Comparison of ENCODE assay signal across 14 mouse cellular contexts in genomic region chr7:49430808-49431207, GRCm38 (mm10).
DNase-seq lines count a peak whose midpoint lies in the region; ATAC-seq and TF ChIP-seq lines count a peak whose summit lies in the region.
"Had no signal": no experiment of that assay in that cellular context is flagged by ENCODE, and none has a peak within 500 bp of the region (broad histone marks: within the 10 kb centered on the region; RNA-seq: fewer than 3 reads in every experiment).

No protein-coding gene starts in this region.

- TF ChIP-seq CTCF in intestine, postnatal 0 days (IDR thresholded peaks at IDR 0.05; ENCODE audit: low read depth), result 0 out of 2 replicates have a peak, but pooled peaks have one; percentile 12

- no peaks in the 10 kb centered on the region for H3K27me3 ChIP-seq in intestine, postnatal 0 days (replicated peaks; ENCODE audit: control insufficient read depth, insufficient read depth, low read length)
- no peaks in the 10 kb centered on the region for H3K27me3 ChIP-seq in intestine, embryonic 15.5 days (replicated peaks)
- H3K27me3 ChIP-seq: neural tube, embryonic 15.5 days had no signal

- 86% methylated on average over 7 of the region's 7 CpGs for WGBS in intestine, postnatal 0 days
- 85% methylated on average over 7 of the region's 7 CpGs for WGBS in intestine, embryonic 15.5 days

- H3K36me3 ChIP-seq in intestine, postnatal 0 days (ENCODE audit: control insufficient read depth, insufficient read depth), result peaks cover 7% of the 10 kb centered on the region; the same call in 1 of the 2 replicates
- H3K36me3 ChIP-seq in intestine, embryonic 15.5 days, result no peaks in the 10 kb centered on the region
- H3K36me3 ChIP-seq: neural tube, embryonic 15.5 days had no signal

- no peak overlapping the region for H3K27ac ChIP-seq in intestine, postnatal 0 days (ENCODE audit: low read depth, low read length)
- H3K27ac ChIP-seq in intestine, embryonic 15.5 days, result no peak overlapping the region
- H3K27ac ChIP-seq: neural tube, embryonic 15.5 days had no signal

- 0 out of 2 replicates have a peak, but pooled peaks have one; percentile 16 for ATAC-seq in frontal cortex, adult (ENCODE audit: low TSS enrichment)
- ATAC-seq in intestine, postnatal 0 days, result no peak
- no peak for ATAC-seq in intestine, embryonic 15.5 days
- no peak for ATAC-seq in activated CD4-positive, CD25-positive, alpha-beta regulatory T cell, adult 4 months

- H3K4me2 ChIP-seq in intestine, postnatal 0 days (replicated peaks; ENCODE audit: low read depth), result no peak overlapping the region
- H3K4me2 ChIP-seq in intestine, embryonic 15.5 days (replicated peaks), result no peak overlapping the region
- H3K4me2 ChIP-seq: neural tube, embryonic 15.5 days had no signal

- no peak overlapping the region for H3K9ac ChIP-seq in intestine, postnatal 0 days (ENCODE audit: low read depth, low read length)
- H3K9ac ChIP-seq in intestine, embryonic 15.5 days, result no peak overlapping the region
- H3K9ac ChIP-seq: neural tube, embryonic 15.5 days had no signal

- no peak for DNase-seq in frontal cortex, postnatal 25 days (ENCODE audit: low spot score in 2 of 2)
- DNase-seq in R1 (ENCODE audit: low read depth, low spot score), result peak; percentile 38
- peak; percentile 38 for DNase-seq in gastrocnemius, postnatal 10 days
- no peak for DNase-seq in urinary bladder, postnatal 36 days (ENCODE audit: low spot score in 2 of 2)
- DNase-seq: kidney, adult 11 months; kidney, postnatal 4 days; liver; right cerebral cortex, adult 18-20 months had no signal

- no peak overlapping the region for H3K4me3 ChIP-seq in intestine, postnatal 0 days (ENCODE audit: low read depth, low read length)
- H3K4me3 ChIP-seq in intestine, embryonic 15.5 days (replicated peaks), result no peak overlapping the region
- H3K4me3 ChIP-seq: erythroblast, embryonic 14.5 days; neural tube, embryonic 15.5 days had no signal

- no peaks in the 10 kb centered on the region for H3K4me1 ChIP-seq in intestine, postnatal 0 days (replicated peaks; ENCODE audit: control insufficient read depth, insufficient read depth, low read length)
- peaks cover under 1% of the 10 kb centered on the region; the same call in 1 of the 2 replicates for H3K4me1 ChIP-seq in intestine, embryonic 15.5 days (replicated peaks)

- no peaks in the 10 kb centered on the region for H3K9me3 ChIP-seq in intestine, postnatal 0 days (ENCODE audit: control insufficient read depth)
- H3K9me3 ChIP-seq in intestine, embryonic 15.5 days, result no peaks in the 10 kb centered on the region
- H3K9me3 ChIP-seq: neural tube, embryonic 15.5 days had no signal

Comparison
In these comparisons a context has a peak if more than half of its experiments do, and no peak if none do; other contexts are left out.
1. DNase-seq: peak in R1 (single experiment) and gastrocnemius, postnatal 10 days (single experiment); none in frontal cortex, postnatal 25 days (0 of 2) and urinary bladder, postnatal 36 days (0 of 2).